Comparison of ENCODE assay signal across 8 mouse cellular contexts in the genomic region with DNA sequence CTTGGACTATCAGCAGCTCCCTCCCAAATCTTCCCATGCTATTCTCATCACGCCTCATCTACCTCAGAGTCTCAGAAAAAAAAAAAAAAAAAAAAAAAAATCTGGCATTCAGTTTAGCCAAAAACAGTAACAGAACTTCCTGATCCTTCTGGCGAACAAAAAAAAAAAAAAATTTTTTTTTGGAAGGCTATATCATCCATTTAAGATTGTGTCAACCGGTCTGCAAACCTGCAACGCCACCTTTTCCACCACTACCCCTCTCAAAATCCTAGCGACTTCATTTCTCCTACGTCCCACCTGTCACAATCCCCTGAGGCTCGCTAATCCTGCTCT. TPM values are rescaled to one million over a fixed set of nuclear protein-coding genes. Genes with fewer than 3 reads are reported as not detected.
DNase-seq lines count a peak whose midpoint lies in the region; ATAC-seq and TF ChIP-seq lines count a peak whose summit lies in the region.

No protein-coding gene starts in this region.

- H3K9ac ChIP-seq in lung, embryonic 14.5 days: peak overlapping the region; percentile 97
- H3K9ac ChIP-seq in embryonic facial prominence, embryonic 15.5 days: peak overlapping the region; percentile 96
- peak overlapping the region; percentile 95 for H3K9ac ChIP-seq in limb, embryonic 11.5 days (ENCODE audit: low read length)

- ATAC-seq in lung, embryonic 14.5 days (ENCODE audit: insufficient read depth): no peak
- no peak for ATAC-seq in embryonic facial prominence, embryonic 15.5 days (ENCODE audit: insufficient number of reproducible peaks, low FRiP score, low TSS enrichment, low read depth)
- ATAC-seq in limb, embryonic 11.5 days (ENCODE audit: insufficient number of reproducible peaks, low FRiP score, low TSS enrichment, low read depth): no peak
- no peak for ATAC-seq in CD4-positive, CD25-positive, alpha-beta regulatory T cell, adult 4 months

- H3K4me1 ChIP-seq in lung, embryonic 14.5 days (ENCODE audit: insufficient read depth): peaks cover 3% of the 10 kb centered on the region; the same call in 1 of the 2 replicates
- peaks cover 14% of the 10 kb centered on the region for H3K4me1 ChIP-seq in embryonic facial prominence, embryonic 15.5 days
- H3K4me1 ChIP-seq in limb, embryonic 11.5 days (ENCODE audit: control insufficient read depth, insufficient read depth, low read length): 0 out of 2 replicates have a peak, but pooled peaks cover 5% of the 10 kb centered on the region
- H3K4me1 ChIP-seq in small intestine, adult 2 months (ENCODE audit: control insufficient read depth, insufficient read depth, insufficient read length, low read length): peaks cover 5% of the 10 kb centered on the region; the same call in 1 of the 2 replicates

- peak overlapping the region; percentile 95 for H3K4me3 ChIP-seq in lung, embryonic 14.5 days (ENCODE audit: low read depth, low read length)
- H3K4me3 ChIP-seq in embryonic facial prominence, embryonic 15.5 days (replicated peaks): peak overlapping the region; percentile 99
- peak overlapping the region; percentile 95 for H3K4me3 ChIP-seq in limb, embryonic 11.5 days (ENCODE audit: low read depth, low read length)
- peak overlapping the region; percentile 96 for H3K4me3 ChIP-seq in small intestine, adult 2 months (ENCODE audit: low read depth, low read length)

- no peak for TF ChIP-seq CTCF in lung, embryonic 14.5 days (IDR thresholded peaks at IDR 0.05; ENCODE audit: low read depth)
- no peak for TF ChIP-seq CTCF in small intestine, adult 2 months (IDR thresholded peaks at IDR 0.05; ENCODE audit: extremely low read depth, insufficient read length, insufficient replicate concordance, low read depth, low read length)

- TF ChIP-seq POLR2A in small intestine, adult 2 months (IDR thresholded peaks at IDR 0.05; ENCODE audit: low read depth, low read length): no peak

- peak; percentile 50 for DNase-seq in lung, embryonic 14.5 days
- no peak for DNase-seq in lung, adult 18-20 months
- no peak for DNase-seq in limb, embryonic 11.5 days (ENCODE audit: low spot score)
- no peak for DNase-seq in layer of hippocampus, adult 11-12 months (ENCODE audit: low spot score)
- DNase-seq in urinary bladder, adult 2 months (ENCODE audit: low spot score): no peak

- H3K36me3 ChIP-seq in lung, embryonic 14.5 days (ENCODE audit: insufficient read depth): no peaks in the 10 kb centered on the region
- no peaks in the 10 kb centered on the region for H3K36me3 ChIP-seq in embryonic facial prominence, embryonic 15.5 days
- H3K36me3 ChIP-seq in limb, embryonic 11.5 days (ENCODE audit: control insufficient read depth, insufficient read depth, low read length): no peaks in the 10 kb centered on the region
- no peaks in the 10 kb centered on the region for H3K36me3 ChIP-seq in small intestine, adult 2 months (ENCODE audit: control insufficient read depth, insufficient read depth, low read length)

- no peaks in the 10 kb centered on the region for H3K9me3 ChIP-seq in lung, embryonic 14.5 days (ENCODE audit: low read depth, low read length)
- H3K9me3 ChIP-seq in embryonic facial prominence, embryonic 15.5 days (replicated peaks): no peaks in the 10 kb centered on the region
- no peaks in the 10 kb centered on the region for H3K9me3 ChIP-seq in limb, embryonic 11.5 days (ENCODE audit: control insufficient read depth, low read length)

- H3K27ac ChIP-seq in lung, embryonic 14.5 days (ENCODE audit: low read depth): peak overlapping the region; percentile 99
- peak overlapping the region; percentile 99 for H3K27ac ChIP-seq in embryonic facial prominence, embryonic 15.5 days (replicated peaks)
- no peak overlapping the region; the same call in 1 of the 2 replicates for H3K27ac ChIP-seq in limb, embryonic 11.5 days (replicated peaks; ENCODE audit: low read depth, low read length)
- H3K27ac ChIP-seq in small intestine, adult 2 months (ENCODE audit: insufficient read depth, low read depth, low read length): peak overlapping the region; percentile 90

- peak overlapping the region; percentile 81 for H3K4me2 ChIP-seq in lung, embryonic 14.5 days
- peak overlapping the region; percentile 64 for H3K4me2 ChIP-seq in embryonic facial prominence, embryonic 15.5 days (replicated peaks)
- H3K4me2 ChIP-seq in limb, embryonic 11.5 days (ENCODE audit: low read depth, severe bottlenecking): peak overlapping the region; percentile 50

- H3K27me3 ChIP-seq in lung, embryonic 14.5 days (ENCODE audit: insufficient read depth, low read length): no peaks in the 10 kb centered on the region
- H3K27me3 ChIP-seq in embryonic facial prominence, embryonic 15.5 days: no peaks in the 10 kb centered on the region
- H3K27me3 ChIP-seq in limb, embryonic 11.5 days (ENCODE audit: control insufficient read depth, insufficient read depth, low read length): no peaks in the 10 kb centered on the region
- no peaks in the 10 kb centered on the region for H3K27me3 ChIP-seq in small intestine, adult 2 months (ENCODE audit: control insufficient read depth, insufficient read depth, low read length)

- WGBS in lung, embryonic 14.5 days: 0% methylated on average over 7 of the region's 7 CpGs
- 0% methylated on average over 7 of the region's 7 CpGs for WGBS in embryonic facial prominence, embryonic 15.5 days
- WGBS in limb, embryonic 11.5 days: 0% methylated on average over 7 of the region's 7 CpGs
- WGBS in small intestine, adult 2 months: 0% methylated on average over 7 of the region's 7 CpGs

RNA-seq across cellular contexts. Expression of gene Rtn3, which starts 0.8 kb away (rescaled TPM):
- polyA plus RNA-seq in lung, embryonic 14.5 days (2014; fragmentation: Nextera tagmentation; extraction: Ambion mirVana): 107 and 112 TPM in 2 replicates
- 138 and 139 TPM in 2 replicates for polyA plus RNA-seq in embryonic facial prominence, embryonic 15.5 days (2015; fragmentation: Nextera tagmentation; extraction: Ambion mirVana)
- 78.5 and 94.1 TPM in 2 replicates for polyA plus RNA-seq in limb, embryonic 11.5 days (2014; fragmentation: Nextera tagmentation; extraction: Ambion mirVana)
- 66.3 and 95.6 TPM in 2 replicates for polyA plus RNA-seq in small intestine, adult 2 months (2012; rRNA removed)
- 10 to 100 TPM; 26.8 to 33.7 TPM for polyA plus RNA-seq in CD4-positive, CD25-positive, alpha-beta regulatory T cell, adult 4 months (2017; shearing (Covaris generic))
- polyA plus RNA-seq in urinary bladder, adult 2 months (2012; rRNA removed): 120 and 126 TPM in 2 replicates

RNA-seq across cellular contexts. Expression of gene Atl3, which starts 11.6 kb away (rescaled TPM):
- polyA plus RNA-seq in lung, embryonic 14.5 days (2014; fragmentation: Nextera tagmentation; extraction: Ambion mirVana): 20.8 and 25.0 TPM in 2 replicates
- polyA plus RNA-seq in embryonic facial prominence, embryonic 15.5 days (2015; fragmentation: Nextera tagmentation; extraction: Ambion mirVana): 12.7 and 13.2 TPM in 2 replicates
- 10.6 and 10.9 TPM in 2 replicates for polyA plus RNA-seq in limb, embryonic 11.5 days (2014; fragmentation: Nextera tagmentation; extraction: Ambion mirVana)
- 1.3 and 2.6 TPM in 2 replicates for polyA plus RNA-seq in small intestine, adult 2 months (2012; rRNA removed)
- polyA plus RNA-seq in CD4-positive, CD25-positive, alpha-beta regulatory T cell, adult 4 months (2017; shearing (Covaris generic)): 10 to 100 TPM; 20.8 to 22.4 TPM
- 53.8 and 65.3 TPM in 2 replicates for polyA plus RNA-seq in urinary bladder, adult 2 months (2012; rRNA removed)
